Mouse (Mus musculus) thymus, adult 2 months (tissue): ENCODE data around the gene Map3k10.

Experiments used
- CTCF ChIP-seq: fragments of 200-500 bp; IDR thresholded peaks from 2 replicates; pipeline ENCODE4 v1.5.1; 2012; ENCODE audit warnings: mild to moderate bottlenecking, control low read depth, low read length, moderate library complexity, borderline replicate concordance; ENCODE audit not compliant: control insufficient read depth, poor library complexity, insufficient read depth; ENCODE audit errors: extremely low read depth
- POLR2A ChIP-seq: fragments of 200-500 bp; IDR thresholded peaks from 2 replicates; pipeline ENCODE4 v1.6.1; 2012; ENCODE audit warnings: mild to moderate bottlenecking, low read length, control low read depth, moderate library complexity; ENCODE audit not compliant: control insufficient read depth, poor library complexity, insufficient read depth; ENCODE audit errors: extremely low read depth

DNA sequence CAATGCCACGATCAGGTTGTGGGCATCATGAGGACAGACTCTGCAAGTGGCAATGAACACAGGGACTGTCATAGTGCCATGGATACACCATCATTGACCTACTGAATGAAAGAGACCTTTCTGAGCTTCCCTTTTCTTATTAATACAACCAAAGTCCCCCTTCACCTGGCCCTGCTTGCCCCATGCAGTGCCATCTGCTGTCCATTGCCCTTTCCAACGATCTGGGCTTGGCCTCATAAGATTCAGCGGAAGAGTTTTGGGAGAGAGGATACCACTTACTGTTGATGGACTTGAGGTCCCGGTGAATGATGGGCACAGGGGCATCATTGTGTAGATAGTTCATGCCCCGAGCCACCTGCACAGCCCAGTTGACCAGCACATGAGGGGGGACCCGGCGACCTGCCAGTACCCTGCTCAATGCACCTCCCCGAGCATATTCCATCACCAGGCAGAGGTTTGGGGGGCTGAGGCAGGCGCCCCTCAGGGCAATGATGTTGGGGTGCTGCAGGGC is 1.3 kb downstream of the Map3k10 start:
- TF ChIP-seq CTCF (no peak), POLR2A (no peak)
